Mouse (Mus musculus): Measurements from ENCODE around the gene Pcx.

DNA sequence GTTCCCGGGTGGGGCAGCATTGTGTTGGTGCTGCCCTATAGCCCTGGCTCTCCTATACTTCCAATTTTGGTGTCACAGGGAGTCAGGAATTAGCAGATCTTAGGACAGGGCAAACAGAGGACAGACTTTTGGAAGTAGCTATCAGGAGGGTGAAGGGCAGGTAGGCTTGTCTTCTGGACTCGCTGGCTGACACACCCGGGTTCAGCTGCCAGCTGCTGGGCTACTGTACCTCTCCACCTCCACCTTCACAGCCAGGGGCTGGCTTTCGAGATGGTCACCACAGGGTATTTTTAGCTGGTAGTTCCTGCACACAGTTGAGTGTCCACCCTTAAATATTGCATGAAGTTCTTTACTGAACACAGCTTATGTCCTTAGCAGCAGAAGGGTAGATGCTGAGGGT is 98.2 kb downstream of the Pcx start:
- TF ChIP-seq CTCF (IDR thresholded peaks at IDR 0.05; ENCODE audit: low read depth) (no peak), EP300 (optimal IDR thresholded peaks at IDR 0.05) (no peak)

Measured in stomach, postnatal 0 days (tissue).